Mouse (Mus musculus): ENCODE measurements around the gene Hmcn1.

The Hmcn1 gene

GRCm38 (mm10) chr1:150993162-150994064 lies at the start of gene Hmcn1:
Hmcn1 (minus strand) TSS chr1:150993435.
- no peak for DNase-seq (ENCODE audit: low spot score)

GRCm38 (mm10) chr1:151040945-151041649 lies 47.9 kb upstream of the Hmcn1 start:
- DNase-seq (ENCODE audit: low spot score) = no peak

- no peak for DNase-seq (ENCODE audit: low spot score)
Observed at GRCm38 (mm10) chr1:151040290-151040689, 47.1 kb upstream of the Hmcn1 start.

GRCm38 (mm10) chr1:151039189-151039588 lies 46.0 kb upstream of the Hmcn1 start:
- no peak for DNase-seq (ENCODE audit: low spot score)

GRCm38 (mm10) chr1:151038566-151038965 lies 45.3 kb upstream of the Hmcn1 start:
- DNase-seq (ENCODE audit: low spot score) = no peak

- DNase-seq (ENCODE audit: low spot score) = no peak
Observed at GRCm38 (mm10) chr1:151036405-151036985, 43.3 kb upstream of the Hmcn1 start.

GRCm38 (mm10) chr1:151035766-151036165 lies 42.5 kb upstream of the Hmcn1 start:
- DNase-seq (ENCODE audit: low spot score) = no peak

- DNase-seq (ENCODE audit: low spot score) = peak; percentile 20
Observed at GRCm38 (mm10) chr1:151034993-151035592, 41.9 kb upstream of the Hmcn1 start.

GRCm38 (mm10) chr1:151033291-151033690 lies 40.1 kb upstream of the Hmcn1 start:
- no peak for DNase-seq (ENCODE audit: low spot score)

GRCm38 (mm10) chr1:151031581-151031980 lies 38.3 kb upstream of the Hmcn1 start:
- no peak for DNase-seq (ENCODE audit: low spot score)

- DNase-seq (ENCODE audit: low spot score) = no peak
Observed at GRCm38 (mm10) chr1:151031086-151031485, 37.9 kb upstream of the Hmcn1 start.

GRCm38 (mm10) chr1:151025049-151025773 lies 32.0 kb upstream of the Hmcn1 start:
- DNase-seq (ENCODE audit: low spot score) = peak; percentile 16

- no peak for DNase-seq (ENCODE audit: low spot score)
Observed at GRCm38 (mm10) chr1:151019273-151019890, 26.1 kb upstream of the Hmcn1 start.

- peak; percentile 12 for DNase-seq (ENCODE audit: low spot score)
Observed at GRCm38 (mm10) chr1:151011056-151011455, 17.8 kb upstream of the Hmcn1 start.

GRCm38 (mm10) chr1:151009115-151009797 lies 16.0 kb upstream of the Hmcn1 start:
- no peak for DNase-seq (ENCODE audit: low spot score)

- no peak for DNase-seq (ENCODE audit: low spot score)
Observed at GRCm38 (mm10) chr1:151007747-151008146, 14.5 kb upstream of the Hmcn1 start.

- DNase-seq (ENCODE audit: low spot score) = no peak
Observed at GRCm38 (mm10) chr1:151004007-151004406, 10.8 kb upstream of the Hmcn1 start.

GRCm38 (mm10) chr1:151001868-151002428 lies 8.7 kb upstream of the Hmcn1 start:
- no peak for DNase-seq (ENCODE audit: low spot score)

GRCm38 (mm10) chr1:151000714-151001113 lies 7.5 kb upstream of the Hmcn1 start:
- no peak for DNase-seq (ENCODE audit: low spot score)

- no peak for DNase-seq (ENCODE audit: low spot score)
Observed at GRCm38 (mm10) chr1:150994612-150995011, 1.4 kb upstream of the Hmcn1 start.

All from spleen, adult 12 weeks (tissue).